ENCODE assay signal across 8 mouse cellular contexts in genomic region chrX:18162192-18162857, GRCm38 (mm10). TPM values are rescaled to one million over a fixed set of nuclear protein-coding genes. Genes with fewer than 3 reads are reported as not detected.
DNase-seq lines count a peak whose midpoint lies in the region; ATAC-seq and TF ChIP-seq lines count a peak whose summit lies in the region.

Gene Kdm6a, plus strand, starts transcription at chrX:18162575.

- H3K4me1 ChIP-seq in MEL (ENCODE audit: control insufficient read depth in 1 of 2, insufficient read depth in 2 of 2, low read length in 2 of 2): peaks cover 8 to 9% of the 10 kb centered on the region in 2 experiments; a peak in 3 of 4 replicates
- no peaks in the 10 kb centered on the region for H3K4me1 ChIP-seq in cerebellum, adult 2 months (ENCODE audit: control insufficient read depth, insufficient read depth, low read length)
- H3K4me1 ChIP-seq in forebrain, postnatal 0 days (ENCODE audit: insufficient read depth): no peaks in the 10 kb centered on the region
- no peaks in the 10 kb centered on the region for H3K4me1 ChIP-seq in lung, embryonic 15.5 days

- no peak for TF ChIP-seq CTCF in MEL (IDR thresholded peaks at IDR 0.05 in 2 of 3, conservative IDR thresholded peaks at IDR 0.05 in 1 of 3; ENCODE audit: control insufficient read depth in 1 of 3, insufficient read depth in 1 of 3, low read depth in 2 of 3, low read length in 3 of 3, poor library complexity in 1 of 3, severe bottlenecking in 1 of 3)
- TF ChIP-seq CTCF in cerebellum, adult 2 months (IDR thresholded peaks at IDR 0.05; ENCODE audit: borderline replicate concordance, insufficient read depth, low read depth, low read length): no peak
- TF ChIP-seq CTCF in forebrain, postnatal 0 days (IDR thresholded peaks at IDR 0.05; ENCODE audit: low read depth): no peak

- peak; percentile 58 to 79; a peak in 3 of 4 replicates for TF ChIP-seq POLR2A in MEL (IDR thresholded peaks at IDR 0.05; ENCODE audit: control insufficient read depth in 1 of 2, insufficient read depth in 1 of 2, low read depth in 1 of 2, low read length in 2 of 2, poor library complexity in 1 of 2)
- peak; percentile 69; the same call in 1 of the 2 replicates for TF ChIP-seq POLR2A in cerebellum, adult 2 months (IDR thresholded peaks at IDR 0.05; ENCODE audit: borderline replicate concordance, insufficient read depth, low read length)

- TF ChIP-seq RAD21 in MEL (IDR thresholded peaks at IDR 0.05; ENCODE audit: low read depth, low read length): no peak

- ATAC-seq in forebrain, postnatal 0 days: peak; percentile 97
- peak; percentile 99 for ATAC-seq in lung, embryonic 15.5 days (ENCODE audit: borderline replicate concordance, extremely low read depth, low FRiP score, low TSS enrichment)

- H3K27me3 ChIP-seq in MEL (ENCODE audit: control insufficient read depth in 1 of 2, insufficient read depth in 2 of 2, low read length in 2 of 2): no peaks in the 10 kb centered on the region
- H3K27me3 ChIP-seq in cerebellum, adult 2 months (ENCODE audit: control insufficient read depth, insufficient read depth, low read length): no peaks in the 10 kb centered on the region
- no peaks in the 10 kb centered on the region for H3K27me3 ChIP-seq in forebrain, postnatal 0 days (ENCODE audit: insufficient read depth, low read length)
- H3K27me3 ChIP-seq in lung, embryonic 15.5 days: no peaks in the 10 kb centered on the region

- peak within 1 kb of the TSS; percentile 63 for H3K4me2 ChIP-seq in forebrain, postnatal 0 days (ENCODE audit: low read depth)
- H3K4me2 ChIP-seq in lung, embryonic 15.5 days: peak within 1 kb of the TSS; percentile 70

- TF ChIP-seq EP300 in MEL (IDR thresholded peaks at IDR 0.05; ENCODE audit: low read depth in 1 of 2, low read length in 2 of 2): no peak

- H3K4me3 ChIP-seq in MEL (ENCODE audit: control insufficient read depth in 1 of 2, insufficient read depth in 1 of 2, low read depth in 2 of 2, low read length in 2 of 2): peak within 1 kb of the TSS; percentile 99
- peak within 1 kb of the TSS; percentile 96 for H3K4me3 ChIP-seq in cerebellum, adult 2 months (replicated peaks; ENCODE audit: insufficient read depth, low read depth, low read length)
- H3K4me3 ChIP-seq in forebrain, postnatal 0 days (ENCODE audit: low read depth, low read length): peak within 1 kb of the TSS; percentile 84
- peak within 1 kb of the TSS; percentile 86 for H3K4me3 ChIP-seq in lung, embryonic 15.5 days

- peaks cover under 1 to 9% of the 10 kb centered on the region in 2 experiments; a peak in 3 of 4 replicates for H3K36me3 ChIP-seq in MEL (ENCODE audit: control insufficient read depth in 1 of 2, insufficient read depth in 2 of 2, low read length in 2 of 2)
- no peaks in the 10 kb centered on the region for H3K36me3 ChIP-seq in forebrain, postnatal 0 days (ENCODE audit: insufficient read depth)
- no peaks in the 10 kb centered on the region for H3K36me3 ChIP-seq in lung, embryonic 15.5 days

- H3K27ac ChIP-seq in MEL (ENCODE audit: control insufficient read depth, low read depth, low read length): peak within 1 kb of the TSS; percentile 97
- H3K27ac ChIP-seq in cerebellum, adult 2 months (ENCODE audit: insufficient read depth, low read length): peak within 1 kb of the TSS; percentile 98
- H3K27ac ChIP-seq in forebrain, postnatal 0 days (ENCODE audit: low read depth, low read length): peak within 1 kb of the TSS; percentile 98
- H3K27ac ChIP-seq in lung, embryonic 15.5 days: peak within 1 kb of the TSS; percentile 98

- H3K9ac ChIP-seq in MEL (ENCODE audit: control insufficient read depth, low read depth, low read length, poor library complexity, severe bottlenecking): peak within 1 kb of the TSS; percentile 99
- H3K9ac ChIP-seq in forebrain, postnatal 0 days: peak within 1 kb of the TSS; percentile 84
- H3K9ac ChIP-seq in lung, embryonic 15.5 days: peak within 1 kb of the TSS; percentile 90

- peak; percentile 99 for DNase-seq in MEL (ENCODE audit: low read depth, low spot score)
- DNase-seq in cerebellum, adult 2 months: peak; percentile 99 to 100
- DNase-seq in forebrain, postnatal 0 days: peak; percentile 99
- peak; percentile 100 for DNase-seq in heart, postnatal 4 days
- DNase-seq in layer of hippocampus, adult 8-10 months (ENCODE audit: low spot score in 2 of 2): peak; percentile 98 to 100
- peak; percentile 100 for DNase-seq in ovary, adult 18-20 months (ENCODE audit: low spot score)
- DNase-seq in thymus, postnatal 0 days (ENCODE audit: low spot score): peak; percentile 98

- under 1% methylated on average over 45 of the region's 50 CpGs for WGBS in cerebellum, adult 2 months
- 1% methylated on average over 50 of the region's 50 CpGs for WGBS in forebrain, postnatal 0 days
- WGBS in lung, embryonic 15.5 days: under 1% methylated on average over 50 of the region's 50 CpGs

- peaks cover 33% of the 10 kb centered on the region for H3K79me2 ChIP-seq in MEL (ENCODE audit: control insufficient read depth, insufficient read depth, low read length, poor library complexity)

- H3K9me3 ChIP-seq in MEL (replicated peaks; ENCODE audit: insufficient read depth, low read length): no peaks in the 10 kb centered on the region
- H3K9me3 ChIP-seq in forebrain, postnatal 0 days (ENCODE audit: low read length): no peaks in the 10 kb centered on the region
- no peaks in the 10 kb centered on the region for H3K9me3 ChIP-seq in lung, embryonic 15.5 days

TF ChIP-seq in MEL, 35 proteins besides CTCF, POLR2A, EP300 and RAD21:
- TF ChIP-seq MEF2A (IDR thresholded peaks at IDR 0.05; ENCODE audit: extremely low read depth, insufficient replicate concordance, low read depth, low read length, poor library complexity, severe bottlenecking): no peak
- no peak; the same call in 1 of the 2 replicates for TF ChIP-seq CHD1 (IDR thresholded peaks at IDR 0.05; ENCODE audit: low read depth, low read length)
- peak; percentile 54 for TF ChIP-seq CHD2 (IDR thresholded peaks at IDR 0.05; ENCODE audit: low read length)
- no peak for TF ChIP-seq ELF1 (IDR thresholded peaks at IDR 0.05; ENCODE audit: low read depth, low read length)
- TF ChIP-seq POLR2AphosphoS5 (IDR thresholded peaks at IDR 0.05; ENCODE audit: borderline replicate concordance, low read depth, low read length): 0 out of 2 replicates have a peak, but pooled peaks have one; percentile 2
- TF ChIP-seq SIN3A (IDR thresholded peaks at IDR 0.05; ENCODE audit: low read length): peak; percentile 66; the same call in 1 of the 2 replicates
- 0 out of 2 replicates have a peak, but pooled peaks have one; percentile 17 for TF ChIP-seq ETS1 (IDR thresholded peaks at IDR 0.05; ENCODE audit: low read depth, low read length)
- TF ChIP-seq MAFK (IDR thresholded peaks at IDR 0.05; ENCODE audit: borderline replicate concordance, low read depth, low read length): no peak
- TF ChIP-seq RCOR1 (IDR thresholded peaks at IDR 0.05; ENCODE audit: low read depth, low read length): no peak
- peak; percentile 97 for TF ChIP-seq MAX (IDR thresholded peaks at IDR 0.05; ENCODE audit: low read length)
- peak; percentile 62; the same call in 1 of the 2 replicates for TF ChIP-seq ZMIZ1 (IDR thresholded peaks at IDR 0.05; ENCODE audit: low read depth, low read length)
- no peak for TF ChIP-seq GATA1 (IDR thresholded peaks at IDR 0.05; ENCODE audit: low read depth, low read length)
- TF ChIP-seq ZC3H11A (IDR thresholded peaks at IDR 0.05; ENCODE audit: low read depth, low read length): no peak
- 0 out of 2 replicates have a peak, but pooled peaks have one; percentile 9 for TF ChIP-seq MYC (IDR thresholded peaks at IDR 0.05; ENCODE audit: low read depth, low read length)
- TF ChIP-seq POLR2AphosphoS2 (IDR thresholded peaks at IDR 0.05; ENCODE audit: low read length): peak; percentile 63; the same call in 1 of the 2 replicates
- TF ChIP-seq ZKSCAN1 (IDR thresholded peaks at IDR 0.05; ENCODE audit: low read depth, low read length): no peak
- TF ChIP-seq USF1 (IDR thresholded peaks at IDR 0.05; ENCODE audit: low read depth, low read length): peak; percentile 100
- no peak for TF ChIP-seq ZNF384 (IDR thresholded peaks at IDR 0.05; ENCODE audit: low read depth, low read length)
- peak; percentile 85 for TF ChIP-seq HCFC1 (IDR thresholded peaks at IDR 0.05; ENCODE audit: low read depth, low read length)
- TF ChIP-seq NELFE (IDR thresholded peaks at IDR 0.05; ENCODE audit: low read depth, low read length): peak; percentile 78
- TF ChIP-seq USF2 (IDR thresholded peaks at IDR 0.05; ENCODE audit: borderline replicate concordance in 1 of 2, insufficient read depth in 1 of 2, low read depth in 1 of 2, low read length in 2 of 2): peak; percentile 88 to 96
- TF ChIP-seq TBP (IDR thresholded peaks at IDR 0.05; ENCODE audit: low read depth, low read length): peak; percentile 95
- TF ChIP-seq KAT2A (conservative IDR thresholded peaks at IDR 0.05; ENCODE audit: low read depth, low read length): peak; percentile 50; the same call in 1 of the 2 replicates
- no peak for TF ChIP-seq E2F4 (IDR thresholded peaks at IDR 0.05; ENCODE audit: borderline replicate concordance, low read depth, low read length)
- TF ChIP-seq SMC3 (IDR thresholded peaks at IDR 0.05; ENCODE audit: low read depth, low read length): no peak
- TF ChIP-seq MAZ (IDR thresholded peaks at IDR 0.05; ENCODE audit: low read depth, low read length): peak; percentile 53
- TF ChIP-seq BHLHE40 (IDR thresholded peaks at IDR 0.05; ENCODE audit: borderline replicate concordance, low read depth, low read length): 0 out of 2 replicates have a peak, but pooled peaks have one; percentile 5
- TF ChIP-seq TCF12 (IDR thresholded peaks at IDR 0.05; ENCODE audit: low read depth, low read length): peak; percentile 63
- no peak for TF ChIP-seq JUND (IDR thresholded peaks at IDR 0.05; ENCODE audit: low read depth, low read length)
- TF ChIP-seq GABPA (IDR thresholded peaks at IDR 0.05; ENCODE audit: low read depth, low read length): peak; percentile 5; the same call in 1 of the 2 replicates

RNA-seq across cellular contexts. Expression of gene Kdm6a, which starts in this region (rescaled TPM):
- total RNA-seq in MEL (2012; rRNA removed): 19.6 and 22.9 TPM in 2 replicates
- polyA plus RNA-seq in MEL (2012; ENCODE audit: insufficient read depth in 1 of 2, insufficient read length in 2 of 2, low read depth in 1 of 2, low replicate concordance in 2 of 2, missing spikeins in 1 of 2): 10 to 100 TPM in 1 of 2 experiments, not detected in 1; 20.1 TPM
- 23.4 and 44.0 TPM in 2 replicates for polyA plus RNA-seq in cerebellum, adult 2 months (2012; rRNA removed)
- 34.8 and 53.9 TPM in 2 replicates for total RNA-seq in forebrain, postnatal 0 days (2014; rRNA removed)
- 10.5 and 11.1 TPM in 2 replicates for polyA plus RNA-seq in forebrain, postnatal 0 days (2015; fragmentation: Nextera tagmentation; extraction: Ambion mirVana)
- total RNA-seq in heart, postnatal 4 days (2021): 10 to 100 TPM; 30.7 to 53.3 TPM
- total RNA-seq in layer of hippocampus, adult 8-10 months (2022): 10 to 100 TPM; 38.3 to 53.0 (median 47.5) TPM
- 20.8 and 24.2 TPM in 2 replicates for polyA plus RNA-seq in lung, embryonic 15.5 days (2015; fragmentation: Nextera tagmentation; extraction: Ambion mirVana)
- polyA plus RNA-seq in thymus, postnatal 0 days (2015; fragmentation: Nextera tagmentation; extraction: Ambion mirVana): 26.6 and 26.7 TPM in 2 replicates

Comparison
In these comparisons a context has a peak if more than half of its experiments do, and no peak if none do; other contexts are left out.
1. Peak in every context shown above with its lines: DNase-seq, ATAC-seq, H3K4me3 ChIP-seq and H3K27ac ChIP-seq.